Mouse (Mus musculus): Measurements from ENCODE around the gene Pde4dip. TPM values are rescaled to one million over a fixed set of nuclear protein-coding genes. Genes with fewer than 3 reads are reported as not detected.

The Pde4dip gene
- polyA plus RNA-seq, 1 experiment from 2014 or later = 27.6 TPM

GRCm38 (mm10) chr3:97705508-97705907 lies 183.0 kb downstream of the Pde4dip start:
- H3K9ac ChIP-seq (ENCODE audit: low read length) = no peak overlapping the region
- no peak for ATAC-seq (ENCODE audit: low FRiP score)
- DNase-seq (ENCODE audit: low spot score, missing footprints) = no peak
- H3K27ac ChIP-seq (ENCODE audit: low read depth, low read length) = no peak overlapping the region
- H3K4me1 ChIP-seq (ENCODE audit: control insufficient read depth, insufficient read depth, low read length) = no peaks in the 10 kb centered on the region
- WGBS = 79% methylated on average over 3 of the region's 3 CpGs
- no peaks in the 10 kb centered on the region for H3K27me3 ChIP-seq (ENCODE audit: control insufficient read depth, insufficient read depth, low read length)
- no peak overlapping the region for H3K4me3 ChIP-seq (ENCODE audit: low read depth, low read length)
- no peak overlapping the region for H3K4me2 ChIP-seq
- no peaks in the 10 kb centered on the region for H3K36me3 ChIP-seq (ENCODE audit: control insufficient read depth, insufficient read depth, low read length)
- no peaks in the 10 kb centered on the region for H3K9me3 ChIP-seq (ENCODE audit: control insufficient read depth, low read length)

GRCm38 (mm10) chr3:97702448-97703080 lies 185.9 kb downstream of the Pde4dip start:
- no peak overlapping the region for H3K9ac ChIP-seq (ENCODE audit: low read length)
- WGBS = 95% methylated on average over 11 of the region's 11 CpGs
- DNase-seq (ENCODE audit: low spot score, missing footprints) (no peak), ATAC-seq (ENCODE audit: low FRiP score) (no peak)
- H3K4me1 ChIP-seq (ENCODE audit: control insufficient read depth, insufficient read depth, low read length) = no peaks in the 10 kb centered on the region
- H3K4me2 ChIP-seq = no peak overlapping the region
- no peaks in the 10 kb centered on the region for H3K36me3 ChIP-seq (ENCODE audit: control insufficient read depth, insufficient read depth, low read length)
- H3K9me3 ChIP-seq (ENCODE audit: control insufficient read depth, low read length) = no peaks in the 10 kb centered on the region
- no peaks in the 10 kb centered on the region for H3K27me3 ChIP-seq (ENCODE audit: control insufficient read depth, insufficient read depth, low read length)
- H3K27ac ChIP-seq (ENCODE audit: low read depth, low read length) = no peak overlapping the region
- H3K4me3 ChIP-seq (ENCODE audit: low read depth, low read length) = no peak overlapping the region

GRCm38 (mm10) chr3:97701198-97701597 lies 187.3 kb downstream of the Pde4dip start:
- 56% methylated on average over 3 of the region's 3 CpGs for WGBS
- no peaks in the 10 kb centered on the region for H3K36me3 ChIP-seq (ENCODE audit: control insufficient read depth, insufficient read depth, low read length)

GRCm38 (mm10) chr3:97699061-97699460 lies 189.4 kb downstream of the Pde4dip start:
- Histone ChIP-seq H3K9ac (ENCODE audit: low read length) (no peak overlapping the region), H3K4me2 (no peak overlapping the region), H3K27me3 (ENCODE audit: control insufficient read depth, insufficient read depth, low read length) (no peaks in the 10 kb centered on the region), H3K36me3 (ENCODE audit: control insufficient read depth, insufficient read depth, low read length) (no peaks in the 10 kb centered on the region), H3K4me3 (ENCODE audit: low read depth, low read length) (no peak overlapping the region), H3K9me3 (ENCODE audit: control insufficient read depth, low read length) (no peaks in the 10 kb centered on the region), H3K4me1 (ENCODE audit: control insufficient read depth, insufficient read depth, low read length) (no peaks in the 10 kb centered on the region), H3K27ac (ENCODE audit: low read depth, low read length) (no peak overlapping the region)
- ATAC-seq (ENCODE audit: low FRiP score) (no peak), DNase-seq (ENCODE audit: low spot score, missing footprints) (no peak)
- 82% methylated on average over 3 of the region's 3 CpGs for WGBS

More at GRCm38 (mm10) chr3:97701198-97701597, 187.3 kb downstream of the Pde4dip start:
- H3K9me3 ChIP-seq (ENCODE audit: control insufficient read depth, low read length) = no peaks in the 10 kb centered on the region
- DNase-seq (ENCODE audit: low spot score, missing footprints) = no peak
- no peak overlapping the region for H3K4me3 ChIP-seq (ENCODE audit: low read depth, low read length)
- no peak overlapping the region for H3K4me2 ChIP-seq
- H3K4me1 ChIP-seq (ENCODE audit: control insufficient read depth, insufficient read depth, low read length) = no peaks in the 10 kb centered on the region
- no peak overlapping the region for H3K9ac ChIP-seq (ENCODE audit: low read length)
- ATAC-seq (ENCODE audit: low FRiP score) = no peak
- H3K27me3 ChIP-seq (ENCODE audit: control insufficient read depth, insufficient read depth, low read length) = no peaks in the 10 kb centered on the region
- no peak overlapping the region for H3K27ac ChIP-seq (ENCODE audit: low read depth, low read length)

GRCm38 (mm10) chr3:97697291-97697690 lies 191.2 kb downstream of the Pde4dip start:
- ATAC-seq (ENCODE audit: low FRiP score) (no peak), DNase-seq (ENCODE audit: low spot score, missing footprints) (no peak)
- no peak overlapping the region for H3K9ac ChIP-seq (ENCODE audit: low read length)
- no peaks in the 10 kb centered on the region for H3K27me3 ChIP-seq (ENCODE audit: control insufficient read depth, insufficient read depth, low read length)
- H3K36me3 ChIP-seq (ENCODE audit: control insufficient read depth, insufficient read depth, low read length) = no peaks in the 10 kb centered on the region
- H3K27ac ChIP-seq (ENCODE audit: low read depth, low read length) = no peak overlapping the region
- H3K4me3 ChIP-seq (ENCODE audit: low read depth, low read length) = no peak overlapping the region
- H3K4me2 ChIP-seq = no peak overlapping the region
- no peaks in the 10 kb centered on the region for H3K4me1 ChIP-seq (ENCODE audit: control insufficient read depth, insufficient read depth, low read length)
- H3K9me3 ChIP-seq (ENCODE audit: control insufficient read depth, low read length) = no peaks in the 10 kb centered on the region
- 82% methylated on average over 9 of the region's 9 CpGs for WGBS

- 83% methylated on average over 9 of the region's 9 CpGs for WGBS
- H3K4me1 ChIP-seq (ENCODE audit: control insufficient read depth, insufficient read depth, low read length) = no peaks in the 10 kb centered on the region
- H3K27me3 ChIP-seq (ENCODE audit: control insufficient read depth, insufficient read depth, low read length) = no peaks in the 10 kb centered on the region
- H3K9me3 ChIP-seq (ENCODE audit: control insufficient read depth, low read length) = no peaks in the 10 kb centered on the region
- H3K36me3 ChIP-seq (ENCODE audit: control insufficient read depth, insufficient read depth, low read length) = no peaks in the 10 kb centered on the region
- no peak overlapping the region for H3K9ac ChIP-seq (ENCODE audit: low read length)
- no peak overlapping the region for H3K4me2 ChIP-seq
- DNase-seq (ENCODE audit: low spot score, missing footprints) (no peak), ATAC-seq (ENCODE audit: low FRiP score) (no peak)
- H3K27ac ChIP-seq (ENCODE audit: low read depth, low read length) = no peak overlapping the region
- H3K4me3 ChIP-seq (ENCODE audit: low read depth, low read length) = no peak overlapping the region
Observed at GRCm38 (mm10) chr3:97696866-97697265, 191.6 kb downstream of the Pde4dip start.

GRCm38 (mm10) chr3:97693806-97694205 lies 194.7 kb downstream of the Pde4dip start:
- ATAC-seq (ENCODE audit: low FRiP score) = no peak
- Histone ChIP-seq H3K36me3 (ENCODE audit: control insufficient read depth, insufficient read depth, low read length) (no peaks in the 10 kb centered on the region), H3K27ac (ENCODE audit: low read depth, low read length) (no peak overlapping the region), H3K9ac (ENCODE audit: low read length) (no peak overlapping the region), H3K27me3 (ENCODE audit: control insufficient read depth, insufficient read depth, low read length) (no peaks in the 10 kb centered on the region), H3K4me3 (ENCODE audit: low read depth, low read length) (no peak overlapping the region), H3K4me2 (no peak overlapping the region), H3K9me3 (ENCODE audit: control insufficient read depth, low read length) (no peaks in the 10 kb centered on the region), H3K4me1 (ENCODE audit: control insufficient read depth, insufficient read depth, low read length) (no peaks in the 10 kb centered on the region)
- 91% methylated on average over 6 of the region's 6 CpGs for WGBS
- no peak for DNase-seq (ENCODE audit: low spot score, missing footprints)

GRCm38 (mm10) chr3:97691443-97692017 lies 197.0 kb downstream of the Pde4dip start:
- H3K27me3 ChIP-seq (ENCODE audit: control insufficient read depth, insufficient read depth, low read length) = no peaks in the 10 kb centered on the region
- WGBS = 63% methylated on average over 12 of the region's 12 CpGs
- H3K9ac ChIP-seq (ENCODE audit: low read length) = no peak overlapping the region
- no peaks in the 10 kb centered on the region for H3K36me3 ChIP-seq (ENCODE audit: control insufficient read depth, insufficient read depth, low read length)
- ATAC-seq (ENCODE audit: low FRiP score) (no peak), DNase-seq (ENCODE audit: low spot score, missing footprints) (no peak)
- H3K4me3 ChIP-seq (ENCODE audit: low read depth, low read length) = no peak overlapping the region
- H3K9me3 ChIP-seq (ENCODE audit: control insufficient read depth, low read length) = no peaks in the 10 kb centered on the region
- H3K4me2 ChIP-seq = no peak overlapping the region
- H3K4me1 ChIP-seq (ENCODE audit: control insufficient read depth, insufficient read depth, low read length) = no peaks in the 10 kb centered on the region
- H3K27ac ChIP-seq (ENCODE audit: low read depth, low read length) = no peak overlapping the region

GRCm38 (mm10) chr3:97690590-97690989 lies 197.9 kb downstream of the Pde4dip start:
- H3K9ac ChIP-seq (ENCODE audit: low read length) = no peak overlapping the region
- no peaks in the 10 kb centered on the region for H3K27me3 ChIP-seq (ENCODE audit: control insufficient read depth, insufficient read depth, low read length)
- H3K27ac ChIP-seq (ENCODE audit: low read depth, low read length) = no peak overlapping the region
- DNase-seq (ENCODE audit: low spot score, missing footprints) = no peak
- no peaks in the 10 kb centered on the region for H3K4me1 ChIP-seq (ENCODE audit: control insufficient read depth, insufficient read depth, low read length)
- WGBS = 68% methylated on average over 7 of the region's 7 CpGs
- H3K4me2 ChIP-seq = no peak overlapping the region
- no peak for ATAC-seq (ENCODE audit: low FRiP score)
- no peaks in the 10 kb centered on the region for H3K9me3 ChIP-seq (ENCODE audit: control insufficient read depth, low read length)
- H3K36me3 ChIP-seq (ENCODE audit: control insufficient read depth, insufficient read depth, low read length) = no peaks in the 10 kb centered on the region
- no peak overlapping the region for H3K4me3 ChIP-seq (ENCODE audit: low read depth, low read length)
